Mouse (Mus musculus) large intestine, adult 2 months (tissue): ENCODE results near the gene Tldc1. TPM values are rescaled to one million over a fixed set of nuclear protein-coding genes. Genes with fewer than 3 reads are reported as not detected.

Experiments
- DNase-seq: peaks from one replicate; pipeline ENCODE4 v3.0.0-alpha.2; 2012; ENCODE audit warnings: low read depth, low spot score
- WGBS: fragments of 180-500 bp; shearing (Covaris S2); methylation state at CpG from one replicate; pipeline ENCODE4 v1.1.7; 2018; 5-methylcytosine and 5-hydroxymethylcytosine counted together
- polyA plus RNA-seq: library from polyadenylated mRNA; depleted of rRNA; stranded (reverse); fragments of >200 nt; gene quantifications from 2 replicates; pipeline ENCODE4 v1.2.3, GENCODE M21; 2012; rRNA removed

The Tldc1 gene
- 7.3 and 9.0 TPM in 2 replicates for polyA plus RNA-seq

- DNase-seq: peak; percentile 99
- WGBS: under 1% methylated on average over 18 of the region's 18 CpGs
Observed at GRCm38 (mm10) chr8:119778263-119778662, at the start of gene Tldc1. Gene Tldc1 (minus strand): TSS chr8:119778416.

- WGBS: 40% methylated on average over 4 of the region's 4 CpGs
- no peak for DNase-seq
Observed at GRCm38 (mm10) chr8:119827721-119828153, 49.5 kb upstream of the Tldc1 start.

GRCm38 (mm10) chr8:119826982-119827381 is 48.8 kb upstream of the Tldc1 start:
- no peak for DNase-seq
- 76% methylated on average over 5 of the region's 5 CpGs for WGBS

- no peak for DNase-seq
- 84% methylated on average over 19 of the region's 19 CpGs for WGBS
Observed at GRCm38 (mm10) chr8:119825950-119826730, 47.9 kb upstream of the Tldc1 start.

- WGBS: 65% methylated on average over 11 of the region's 11 CpGs
- no peak for DNase-seq
Observed at GRCm38 (mm10) chr8:119824809-119825273, 46.6 kb upstream of the Tldc1 start.

GRCm38 (mm10) chr8:119824100-119824499 is 45.9 kb upstream of the Tldc1 start:
- DNase-seq: no peak
- 78% methylated on average over 4 of the region's 4 CpGs for WGBS

- no peak for DNase-seq
- 96% methylated on average over 9 of the region's 9 CpGs for WGBS
Observed at GRCm38 (mm10) chr8:119823278-119823677, 45.1 kb upstream of the Tldc1 start.

GRCm38 (mm10) chr8:119821691-119822090 is 43.5 kb upstream of the Tldc1 start:
- 95% methylated on average over 6 of the region's 6 CpGs for WGBS
- DNase-seq: no peak

GRCm38 (mm10) chr8:119819976-119820375 is 41.8 kb upstream of the Tldc1 start:
- no peak for DNase-seq
- WGBS: 92% methylated on average over 8 of the region's 8 CpGs

GRCm38 (mm10) chr8:119819316-119819715 is 41.1 kb upstream of the Tldc1 start:
- no peak for DNase-seq
- WGBS: 75% methylated on average over 7 of the region's 7 CpGs

GRCm38 (mm10) chr8:119817446-119817845 is 39.2 kb upstream of the Tldc1 start:
- WGBS: 31% methylated on average over 12 of the region's 12 CpGs
- no peak for DNase-seq

GRCm38 (mm10) chr8:119816219-119816618 is 38.0 kb upstream of the Tldc1 start:
- DNase-seq: no peak
- 86% methylated on average over 6 of the region's 6 CpGs for WGBS

GRCm38 (mm10) chr8:119812650-119813431 is 34.6 kb upstream of the Tldc1 start:
- DNase-seq: peak; percentile 78
- 21% methylated on average over 12 of the region's 12 CpGs for WGBS

GRCm38 (mm10) chr8:119811925-119812324 is 33.7 kb upstream of the Tldc1 start:
- WGBS: 31% methylated on average over 6 of the region's 6 CpGs
- no peak for DNase-seq

GRCm38 (mm10) chr8:119810953-119811499 is 32.8 kb upstream of the Tldc1 start:
- WGBS: 33% methylated on average over 14 of the region's 14 CpGs
- DNase-seq: peak; percentile 96

- 81% methylated on average over 23 of the region's 23 CpGs for WGBS
- DNase-seq: no peak
Observed at GRCm38 (mm10) chr8:119810127-119810868, 32.1 kb upstream of the Tldc1 start.

GRCm38 (mm10) chr8:119809620-119810019 is 31.4 kb upstream of the Tldc1 start:
- DNase-seq: no peak
- WGBS: 98% methylated on average over 9 of the region's 9 CpGs

- WGBS: 57% methylated on average over 4 of the region's 4 CpGs
- DNase-seq: no peak
Observed at GRCm38 (mm10) chr8:119807687-119808086, 29.5 kb upstream of the Tldc1 start.

GRCm38 (mm10) chr8:119806422-119807263 is 28.4 kb upstream of the Tldc1 start:
- WGBS: 26% methylated on average over 14 of the region's 14 CpGs
- no peak for DNase-seq
